Mouse (Mus musculus): ENCODE results near the gene Kalrn.

DNA sequence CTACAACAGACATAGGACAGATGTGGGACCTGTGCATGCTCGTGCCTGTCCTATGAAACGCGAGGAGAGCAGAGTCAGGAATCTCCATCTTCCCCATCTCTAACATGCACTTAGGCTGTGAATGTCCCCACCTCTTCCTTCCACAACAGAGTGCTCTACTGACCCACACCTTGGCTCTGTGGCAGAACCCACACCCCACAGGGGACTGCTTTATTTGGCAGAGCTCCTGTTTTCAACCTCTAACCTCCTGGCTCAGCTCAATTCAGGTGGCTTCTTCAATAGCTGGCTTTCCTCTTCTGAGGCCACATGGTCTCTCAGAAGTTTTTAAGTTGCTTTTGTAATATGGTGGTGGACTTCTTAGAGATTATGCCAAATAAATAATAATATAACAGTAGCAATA lies 567.3 kb downstream of the Kalrn start:
- TF ChIP-seq CTCF (IDR thresholded peaks at IDR 0.05; ENCODE audit: low read depth) = no peak
- TF ChIP-seq EP300 (IDR thresholded peaks at IDR 0.05; ENCODE audit: low read depth) = no peak

Data from heart, postnatal 0 days (tissue).